Mouse (Mus musculus) retina, postnatal 7 days (tissue): ENCODE results near the gene Rdh8.
"Not testable (repeated sequence)": the region's sequence is repeated elsewhere in the genome, so short reads cannot be mapped to it uniquely, and the experiment has no call there.

Source experiments
- DNase-seq: peaks from one replicate; pipeline ENCODE4 v3.0.0-alpha.2; 2012; ENCODE audit warnings: low read depth, low spot score

Gene Rdh8

GRCm38 (mm10) chr9:20818236-20818635 lies at the start of gene Rdh8:
Gene Rdh8, plus strand, starts transcription at chr9:20818503.
- peak; percentile 65 for DNase-seq

DNA sequence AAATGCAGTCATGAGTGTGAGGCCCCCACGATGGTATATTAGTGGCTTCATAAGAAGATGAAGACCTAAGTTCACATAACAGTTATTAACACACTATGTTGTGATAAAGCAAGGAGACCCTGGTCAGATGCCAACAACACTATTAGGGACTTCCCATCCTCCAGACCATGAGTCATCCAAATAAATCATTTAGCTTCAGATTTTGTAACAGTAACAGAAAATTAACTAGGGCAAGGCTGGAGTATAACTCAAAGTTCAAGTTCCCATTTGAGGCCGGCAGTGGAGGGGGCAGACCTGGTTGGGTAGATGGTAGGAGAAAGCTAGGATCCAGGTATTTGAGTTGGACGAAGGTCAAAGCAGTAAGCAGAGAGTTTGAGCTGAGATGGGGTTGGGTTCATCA lies 37.0 kb upstream of the Rdh8 start:
- no peak for DNase-seq

DNA sequence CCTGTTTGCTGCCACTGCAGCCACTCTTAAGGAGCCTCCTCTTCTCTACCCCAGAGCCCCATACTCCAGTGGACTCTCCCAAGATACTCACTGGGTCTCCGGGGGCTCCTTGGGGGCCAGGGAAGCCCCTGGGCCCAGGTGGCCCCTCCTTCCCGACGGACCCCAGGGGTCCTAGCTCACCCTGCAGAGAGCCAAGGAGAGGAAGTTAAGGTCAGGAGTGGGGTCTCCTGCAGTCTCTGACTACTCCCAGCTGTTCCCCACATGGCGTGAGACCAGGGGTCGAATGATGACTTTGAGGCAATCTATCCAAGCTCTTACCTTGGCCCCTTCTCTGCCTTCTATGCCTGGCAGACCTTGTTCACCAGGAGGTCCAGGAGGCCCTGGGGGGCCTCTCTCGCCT lies 33.2 kb upstream of the Rdh8 start:
- DNase-seq = no peak

- DNase-seq = no peak
Observed at GRCm38 (mm10) chr9:20787992-20788391, 30.3 kb upstream of the Rdh8 start.

DNA sequence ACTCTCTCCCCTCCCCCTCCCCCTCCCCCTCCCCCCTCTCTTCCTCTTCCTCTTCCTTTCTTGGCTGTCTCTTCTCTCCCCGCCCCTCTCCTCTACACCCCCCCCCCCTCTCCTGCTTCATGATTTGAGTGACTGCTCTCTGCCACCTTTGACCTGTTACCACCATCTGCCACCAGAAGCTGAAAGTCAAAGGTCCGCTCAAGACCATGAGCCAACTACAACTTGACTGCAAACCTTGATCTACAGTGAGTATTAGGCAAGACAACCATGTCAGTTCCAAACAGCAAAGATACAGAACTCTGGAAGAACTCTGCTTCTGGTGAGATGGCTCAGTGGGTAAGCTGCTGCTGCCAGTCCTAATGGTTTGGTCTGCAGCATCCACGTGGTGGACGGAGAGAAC lies 28.7 kb upstream of the Rdh8 start:
- no peak for DNase-seq

- DNase-seq = peak; percentile 74
Observed at GRCm38 (mm10) chr9:20790345-20790744, 28.0 kb upstream of the Rdh8 start.

GRCm38 (mm10) chr9:20794108-20794806 lies 24.0 kb upstream of the Rdh8 start:
- no peak for DNase-seq

- peak; percentile 41 for DNase-seq
Observed at GRCm38 (mm10) chr9:20804266-20805158, 13.8 kb upstream of the Rdh8 start.

- no peak for DNase-seq
Observed at GRCm38 (mm10) chr9:20805159-20805495, 13.2 kb upstream of the Rdh8 start.

GRCm38 (mm10) chr9:20805706-20806105 lies 12.6 kb upstream of the Rdh8 start:
- no peak for DNase-seq

DNA sequence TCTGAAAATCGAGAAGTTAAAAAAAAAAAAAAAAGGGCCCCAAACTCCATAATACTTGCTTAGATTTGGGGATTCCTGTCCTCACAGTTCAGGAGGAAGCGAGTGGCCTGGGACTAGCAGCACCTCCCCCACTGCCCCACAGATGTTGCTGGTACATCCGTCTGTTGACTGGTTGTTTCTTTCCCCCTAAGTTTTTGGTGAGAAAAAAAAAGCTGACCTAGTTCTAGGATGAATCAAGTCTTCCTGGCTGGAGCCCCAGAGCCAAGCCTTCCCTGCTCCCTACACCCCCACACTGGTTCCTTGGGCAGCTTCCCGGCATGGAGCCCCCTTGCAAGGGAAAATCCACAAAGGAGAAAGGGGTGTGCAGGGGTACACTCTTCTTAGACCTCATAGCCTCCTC lies 8.0 kb upstream of the Rdh8 start:
- no peak for DNase-seq

DNA sequence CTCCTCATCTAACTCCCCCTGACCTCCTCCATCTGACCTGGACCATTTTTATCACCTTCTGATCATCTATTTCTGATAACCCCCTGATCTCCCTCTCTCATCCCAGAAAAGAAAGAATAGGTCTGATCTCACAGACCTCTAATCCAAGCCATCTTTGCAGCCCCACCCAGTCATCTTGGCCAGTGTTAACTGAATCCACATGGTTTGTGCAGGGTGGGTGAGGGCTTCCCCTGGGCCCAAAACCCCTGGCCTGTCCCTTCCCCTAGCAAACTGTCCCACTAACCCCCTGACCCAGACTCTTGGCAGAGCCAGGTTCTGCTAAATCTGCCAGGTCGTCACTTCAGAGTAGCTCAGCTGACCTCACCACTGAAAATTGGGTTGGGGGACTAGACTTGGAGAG lies 7.5 kb upstream of the Rdh8 start:
- DNase-seq = no peak

- DNase-seq = no peak
Observed at GRCm38 (mm10) chr9:20812537-20813271, 5.6 kb upstream of the Rdh8 start.

DNA sequence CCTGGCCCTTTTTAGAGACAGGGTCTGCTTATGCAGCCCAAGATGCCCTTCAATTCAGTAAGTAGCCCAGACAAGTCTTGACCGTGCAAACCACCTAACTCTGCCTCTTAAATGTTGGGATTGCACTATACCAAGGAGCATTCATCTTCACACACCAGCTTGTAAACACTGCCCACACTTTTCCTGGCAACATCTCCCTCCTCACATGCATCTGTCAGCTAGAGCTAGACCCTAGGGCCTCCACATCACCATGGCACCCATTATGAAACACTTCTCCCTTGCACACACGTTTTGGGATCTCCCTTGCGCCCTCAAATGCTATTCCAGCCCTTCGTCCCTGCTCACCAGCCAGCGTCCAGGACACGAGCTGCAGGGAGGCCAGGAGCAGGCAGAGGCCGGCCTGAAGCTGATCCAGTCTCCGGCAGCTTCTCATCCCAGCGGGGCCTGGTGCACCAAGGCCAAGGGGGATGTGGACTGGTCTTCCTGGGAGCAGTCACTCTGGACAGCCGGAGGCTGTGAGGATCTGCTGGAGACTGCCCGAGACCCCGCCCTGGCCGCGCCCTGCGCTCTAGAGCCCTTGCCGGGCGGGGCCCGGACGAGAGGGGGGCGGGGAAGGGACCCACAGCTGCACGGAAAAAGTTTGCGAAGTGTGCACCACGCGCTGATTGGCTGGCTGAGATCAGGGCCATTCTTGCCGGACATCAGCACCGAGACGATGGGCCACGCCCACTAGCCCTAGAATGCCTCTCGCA lies 3.6 kb upstream of the Rdh8 start, which contains the start of gene Col5a3:
TSS of gene Col5a3 (minus strand) at position 547 of the 752 bp plus-strand sequence.
- DNase-seq = no peak

DNA sequence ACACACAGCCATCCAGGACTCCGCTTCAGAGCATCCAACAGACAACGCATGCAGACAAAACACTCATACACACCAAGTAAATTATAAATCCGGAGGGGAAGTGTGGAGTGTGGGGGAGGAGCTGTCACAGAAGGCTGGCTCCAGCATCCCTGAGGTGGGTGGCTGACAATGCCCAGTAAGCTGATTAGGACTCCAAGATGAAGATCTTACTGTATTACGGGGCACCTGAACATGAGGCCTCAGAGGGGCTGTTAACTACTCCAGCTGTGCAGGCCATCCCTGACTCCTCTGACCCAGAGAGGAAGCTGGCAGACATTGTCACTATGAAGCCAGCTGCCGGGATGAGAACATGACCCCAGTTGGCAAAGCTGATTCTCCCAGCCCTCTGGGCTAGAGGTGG lies 1.7 kb downstream of the Rdh8 start:
- peak; percentile 57 for DNase-seq

DNA sequence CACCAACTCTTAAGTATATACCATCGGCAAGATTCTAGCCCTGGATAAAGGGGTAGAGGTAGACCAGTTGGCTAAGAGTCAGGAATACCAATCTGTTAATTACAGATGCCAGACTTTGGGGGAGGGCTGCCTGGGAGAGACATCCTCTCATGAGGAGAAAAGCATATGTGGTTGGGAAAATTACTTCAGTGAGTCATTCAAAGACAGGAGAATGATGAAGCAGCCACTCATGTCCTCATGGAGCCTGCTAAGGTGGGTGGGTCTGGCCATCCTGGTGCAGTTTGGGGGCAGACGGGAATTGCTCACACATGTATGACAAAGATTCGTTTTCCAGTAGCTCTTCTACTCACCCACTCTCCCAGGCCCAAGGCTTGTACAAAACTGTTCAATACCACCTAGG lies 4.5 kb downstream of the Rdh8 start:
- DNase-seq = no peak

DNA sequence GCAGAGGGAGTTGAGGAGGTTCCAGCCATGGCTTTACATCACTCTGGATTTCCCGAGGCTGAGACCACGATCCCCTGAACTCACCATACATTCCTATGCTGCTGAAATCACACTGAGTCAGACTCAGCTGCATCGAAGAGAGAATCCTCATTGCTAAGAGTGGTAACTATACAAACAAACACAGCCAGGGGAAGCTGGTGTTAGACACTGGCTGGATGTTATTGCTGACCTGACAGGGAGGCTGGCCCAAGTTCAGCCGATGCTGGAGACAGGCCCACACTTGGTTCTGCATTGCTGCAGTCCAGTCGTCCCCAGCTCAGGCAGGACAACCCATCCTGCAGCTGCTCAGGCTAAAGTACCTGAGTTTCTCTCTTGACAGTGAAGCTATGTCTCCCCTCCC lies 7.5 kb downstream of the Rdh8 start:
- no peak for DNase-seq

DNA sequence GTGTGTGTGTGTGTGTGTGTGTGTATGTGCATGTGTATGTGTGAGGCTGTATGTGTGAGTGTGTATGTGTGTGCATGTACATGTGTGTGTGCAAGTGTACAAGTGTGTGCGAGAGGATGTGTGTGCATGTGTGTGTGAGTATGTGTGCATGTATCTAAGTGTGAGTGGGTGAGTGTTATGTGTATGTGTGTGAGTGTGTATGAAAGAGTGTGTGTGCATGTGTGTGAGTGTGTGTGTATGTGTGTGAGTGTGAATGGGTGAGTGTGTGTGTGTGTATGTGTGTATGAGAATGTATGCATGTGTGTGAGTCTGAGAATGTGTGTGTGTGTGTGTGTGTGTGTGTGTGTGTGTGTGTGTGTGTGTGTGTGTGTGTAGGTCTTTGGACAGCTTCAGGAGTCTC lies 9.8 kb downstream of the Rdh8 start:
- DNase-seq = no peak

GRCm38 (mm10) chr9:20830901-20831643 lies 12.8 kb downstream of the Rdh8 start:
- peak; percentile 91 for DNase-seq

- no peak for DNase-seq
Observed at GRCm38 (mm10) chr9:20834881-20835280, 16.6 kb downstream of the Rdh8 start.

- DNase-seq = not testable (repeated sequence)
Observed at GRCm38 (mm10) chr9:20835431-20835954, 17.2 kb downstream of the Rdh8 start.
